Mouse (Mus musculus): ENCODE data around the gene Lgr6. TPM values are rescaled to one million over a fixed set of nuclear protein-coding genes. Genes with fewer than 3 reads are reported as not detected.
"Not testable (repeated sequence)": the region's sequence is repeated elsewhere in the genome, so short reads cannot be mapped to it uniquely, and the experiment has no call there.

Gene Lgr6
- polyA plus RNA-seq, 1 experiment from 2014 or later, result 0.77 TPM

GRCm38 (mm10) chr1:135125990-135126389 lies 20.9 kb upstream of the Lgr6 start:
- no peaks in the 10 kb centered on the region for H3K36me3 ChIP-seq (replicated peaks)
- no peak overlapping the region for H3K27ac ChIP-seq
- no peak for ATAC-seq (replicated peaks)
- 0 out of 2 replicates have a peak, but pooled peaks cover 4% of the 10 kb centered on the region for H3K4me1 ChIP-seq
- H3K4me2 ChIP-seq, result no peak overlapping the region
- WGBS, result 56% methylated on average over 8 of the region's 8 CpGs
- peaks cover 3% of the 10 kb centered on the region; the same call in 1 of the 2 replicates for H3K27me3 ChIP-seq (replicated peaks)
- no peak overlapping the region for H3K9ac ChIP-seq
- no peaks in the 10 kb centered on the region for H3K9me3 ChIP-seq
- no peak overlapping the region for H3K4me3 ChIP-seq

GRCm38 (mm10) chr1:135124573-135125363 lies 19.7 kb upstream of the Lgr6 start:
- Histone ChIP-seq H3K4me2 (no peak overlapping the region), H3K4me3 (no peak overlapping the region), H3K9me3 (no peaks in the 10 kb centered on the region), H3K27ac (no peak overlapping the region), H3K36me3 (replicated peaks) (no peaks in the 10 kb centered on the region), H3K27me3 (replicated peaks) (no peaks in the 10 kb centered on the region; the same call in 1 of the 2 replicates), H3K4me1 (0 out of 2 replicates have a peak, but pooled peaks cover 4% of the 10 kb centered on the region), H3K9ac (no peak overlapping the region)
- no peak for ATAC-seq (replicated peaks)
- WGBS, result 84% methylated on average over 8 of the region's 8 CpGs

DNA sequence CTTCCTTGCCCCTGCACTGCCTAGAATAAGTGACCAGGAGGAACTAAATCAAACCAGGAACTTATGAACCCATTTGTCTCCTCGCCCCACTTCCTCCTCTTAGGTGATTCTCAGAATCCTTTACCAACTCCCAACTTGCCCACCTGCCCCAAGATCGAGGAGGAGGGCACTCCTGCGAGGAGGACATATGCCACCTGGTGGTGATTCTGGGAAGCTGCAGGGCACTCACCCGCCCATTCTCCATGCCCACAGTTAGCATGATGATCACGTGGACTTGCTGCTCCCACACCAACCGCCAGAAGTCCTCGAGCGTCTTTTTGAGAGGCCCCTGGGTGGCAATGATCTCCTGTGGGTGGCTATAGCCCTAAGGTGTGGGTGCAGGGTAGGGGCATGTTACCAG lies 7.6 kb upstream of the Lgr6 start:
- Histone ChIP-seq H3K4me1 (no peaks in the 10 kb centered on the region), H3K36me3 (replicated peaks) (no peaks in the 10 kb centered on the region), H3K4me2 (no peak overlapping the region), H3K9ac (no peak overlapping the region), H3K27ac (no peak overlapping the region), H3K4me3 (no peak overlapping the region), H3K27me3 (replicated peaks) (peaks cover 6% of the 10 kb centered on the region; the same call in 1 of the 2 replicates), H3K9me3 (no peaks in the 10 kb centered on the region)
- 11% methylated on average over 8 of the region's 8 CpGs for WGBS
- 0 out of 2 replicates have a peak, but pooled peaks have one; percentile 13 for ATAC-seq (replicated peaks)

DNA sequence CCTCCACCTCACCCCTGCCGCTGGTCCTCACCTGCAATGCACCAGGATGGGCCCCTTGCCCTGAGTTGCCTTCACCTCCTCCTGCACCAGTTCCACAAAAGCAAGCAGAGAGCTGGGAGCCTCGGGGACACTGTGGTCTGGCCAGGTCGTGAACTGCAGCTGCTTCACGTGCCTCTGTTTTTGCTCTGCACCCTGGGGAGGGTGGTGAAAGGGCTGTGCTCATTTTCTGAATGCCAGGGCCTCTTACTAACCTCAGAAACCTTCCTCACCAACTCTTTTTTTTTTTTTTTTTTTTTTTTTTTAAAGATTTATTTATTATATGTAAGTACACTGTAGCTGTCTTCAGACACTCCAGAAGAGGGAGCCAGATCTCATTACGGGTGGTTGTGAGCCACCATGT lies 6.2 kb upstream of the Lgr6 start:
- not testable (repeated sequence) for H3K4me2 ChIP-seq; H3K4me1 ChIP-seq; H3K4me3 ChIP-seq; ATAC-seq (replicated peaks); H3K9me3 ChIP-seq; H3K9ac ChIP-seq; H3K27ac ChIP-seq; H3K36me3 ChIP-seq (replicated peaks)
- 61% methylated on average over 4 of the region's 5 CpGs for WGBS
- peaks cover 15% of the 10 kb centered on the region for H3K27me3 ChIP-seq (replicated peaks)

DNA sequence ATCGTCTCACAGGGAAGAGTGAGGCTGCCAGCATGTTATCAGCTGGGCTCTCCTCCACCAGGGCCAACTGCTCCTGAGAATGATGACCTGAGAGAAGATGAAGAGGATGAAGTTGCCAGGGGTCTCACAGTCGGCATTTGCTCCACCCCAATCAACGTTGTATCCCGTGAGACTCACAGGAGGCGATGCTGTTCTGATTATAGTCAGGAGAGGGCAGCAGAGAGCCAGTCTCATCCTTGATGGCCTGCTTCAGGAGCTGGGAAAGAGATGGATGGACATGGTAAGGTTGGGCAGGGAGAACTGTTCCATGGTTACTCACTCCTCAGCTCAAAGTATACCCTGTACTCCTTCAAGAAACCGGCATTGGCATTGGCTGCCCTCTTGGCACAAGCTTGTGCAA lies 5.0 kb upstream of the Lgr6 start:
- Histone ChIP-seq H3K4me2 (no peak overlapping the region), H3K27me3 (replicated peaks) (peaks cover 26% of the 10 kb centered on the region), H3K27ac (no peak overlapping the region), H3K4me1 (peaks cover 8% of the 10 kb centered on the region), H3K9me3 (no peaks in the 10 kb centered on the region), H3K9ac (no peak overlapping the region), H3K4me3 (no peak overlapping the region), H3K36me3 (replicated peaks) (no peaks in the 10 kb centered on the region)
- WGBS, result 20% methylated on average over 6 of the region's 6 CpGs
- no peak; the same call in 1 of the 2 replicates for ATAC-seq (replicated peaks)

DNA sequence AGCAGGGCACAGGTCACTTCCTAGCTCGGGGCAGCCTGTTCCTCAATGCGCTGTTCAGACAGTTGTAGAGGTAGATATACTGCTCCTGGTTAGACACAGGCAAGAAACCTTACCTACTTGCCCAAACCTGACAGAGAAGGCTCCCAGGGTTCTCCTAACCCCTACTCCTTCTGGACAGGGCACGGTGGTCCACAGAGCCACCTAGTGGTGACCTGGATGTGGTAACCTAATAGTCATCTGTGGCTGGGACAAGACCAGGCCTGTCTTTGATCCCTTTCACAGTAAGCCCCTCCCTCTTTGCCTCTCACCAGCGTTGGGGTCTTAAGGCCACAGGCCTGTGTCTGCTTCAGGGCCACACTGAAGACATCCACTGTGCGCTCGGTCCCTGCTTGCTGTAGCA lies 3.5 kb upstream of the Lgr6 start:
- Histone ChIP-seq H3K4me2 (no peak overlapping the region), H3K27me3 (replicated peaks) (peaks cover 41% of the 10 kb centered on the region), H3K4me3 (no peak overlapping the region), H3K27ac (no peak overlapping the region), H3K9me3 (no peaks in the 10 kb centered on the region), H3K9ac (no peak overlapping the region), H3K36me3 (replicated peaks) (no peaks in the 10 kb centered on the region), H3K4me1 (peaks cover 12% of the 10 kb centered on the region)
- ATAC-seq (replicated peaks), result no peak
- WGBS, result 41% methylated on average over 6 of the region's 6 CpGs

GRCm38 (mm10) chr1:135105951-135106350 lies 875 bp upstream of the Lgr6 start:
- no peak overlapping the region for H3K4me3 ChIP-seq
- H3K9me3 ChIP-seq, result no peaks in the 10 kb centered on the region
- H3K27me3 ChIP-seq (replicated peaks), result peaks cover 52% of the 10 kb centered on the region
- 4% methylated on average over 8 of the region's 8 CpGs for WGBS
- H3K27ac ChIP-seq, result no peak overlapping the region
- no peak overlapping the region for H3K4me2 ChIP-seq
- H3K9ac ChIP-seq, result no peak overlapping the region
- H3K36me3 ChIP-seq (replicated peaks), result no peaks in the 10 kb centered on the region
- no peak for ATAC-seq (replicated peaks)
- peaks cover 12% of the 10 kb centered on the region for H3K4me1 ChIP-seq

DNA sequence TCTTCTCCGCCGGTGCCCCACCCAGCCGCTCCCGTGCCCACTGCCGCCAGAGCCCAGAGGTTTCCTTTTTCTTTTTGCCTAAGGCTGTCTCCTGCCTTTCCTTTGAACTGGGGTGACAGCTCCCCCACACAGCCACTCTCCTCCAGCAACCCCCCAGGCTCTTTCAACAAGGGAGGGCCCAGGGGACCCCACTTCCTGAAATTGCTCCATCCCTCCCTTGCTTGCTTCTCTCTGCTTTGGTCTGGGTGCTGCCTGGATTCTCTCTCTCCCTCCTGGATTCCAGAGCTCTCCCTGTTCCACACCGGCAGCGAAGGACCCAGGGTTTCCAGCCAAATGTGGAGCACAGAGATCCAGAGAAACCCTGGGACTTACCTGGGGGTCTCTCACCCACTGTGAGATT lies 4.7 kb downstream of the Lgr6 start:
- H3K36me3 ChIP-seq (replicated peaks), result no peaks in the 10 kb centered on the region
- no peak overlapping the region for H3K4me3 ChIP-seq
- ATAC-seq (replicated peaks), result no peak
- H3K27ac ChIP-seq, result no peak overlapping the region
- H3K9me3 ChIP-seq, result no peaks in the 10 kb centered on the region
- H3K9ac ChIP-seq, result no peak overlapping the region
- WGBS, result 65% methylated on average over 7 of the region's 7 CpGs
- H3K4me1 ChIP-seq, result peaks cover 7% of the 10 kb centered on the region
- no peak overlapping the region for H3K4me2 ChIP-seq
- H3K27me3 ChIP-seq (replicated peaks), result peaks cover 30% of the 10 kb centered on the region

- Histone ChIP-seq H3K27me3 (replicated peaks) (peaks cover 11% of the 10 kb centered on the region), H3K9me3 (no peaks in the 10 kb centered on the region), H3K4me3 (no peak overlapping the region), H3K9ac (no peak overlapping the region), H3K27ac (no peak overlapping the region), H3K4me2 (no peak overlapping the region), H3K4me1 (no peaks in the 10 kb centered on the region), H3K36me3 (replicated peaks) (no peaks in the 10 kb centered on the region)
- 83% methylated on average over 7 of the region's 7 CpGs for WGBS
- ATAC-seq (replicated peaks), result no peak
Measured at GRCm38 (mm10) chr1:135098441-135098840, 6.6 kb downstream of the Lgr6 start.

- no peak for ATAC-seq (replicated peaks)
- no peak overlapping the region for H3K4me2 ChIP-seq
- H3K4me1 ChIP-seq, result no peaks in the 10 kb centered on the region
- H3K36me3 ChIP-seq (replicated peaks), result no peaks in the 10 kb centered on the region
- H3K4me3 ChIP-seq, result no peak overlapping the region
- H3K27me3 ChIP-seq (replicated peaks), result peaks cover 7% of the 10 kb centered on the region; the same call in 1 of the 2 replicates
- H3K9me3 ChIP-seq, result no peaks in the 10 kb centered on the region
- 94% methylated on average over 6 of the region's 6 CpGs for WGBS
- no peak overlapping the region for H3K9ac ChIP-seq
- H3K27ac ChIP-seq, result no peak overlapping the region
Measured at GRCm38 (mm10) chr1:135097441-135097840, 7.6 kb downstream of the Lgr6 start.

DNA sequence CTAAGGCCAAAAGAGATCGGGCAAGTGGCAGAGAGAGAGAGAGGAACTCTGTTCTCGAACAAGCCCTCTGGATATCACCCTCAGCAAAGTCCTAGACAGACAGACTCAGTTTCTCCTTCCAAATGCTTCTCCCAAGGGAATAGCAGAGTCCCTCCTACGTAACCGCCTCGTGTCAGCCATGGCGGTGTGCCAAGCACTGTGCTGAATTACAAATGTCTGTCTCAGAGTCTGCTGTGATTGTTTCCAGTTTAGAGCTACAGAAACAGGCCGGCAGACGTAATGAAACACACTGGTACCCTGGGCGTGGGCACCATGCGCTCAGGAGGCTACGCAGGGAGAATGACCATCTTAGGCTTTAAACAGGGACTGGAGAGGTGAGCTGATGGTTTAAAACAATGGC lies 8.8 kb downstream of the Lgr6 start:
- Histone ChIP-seq H3K4me2 (no peak overlapping the region), H3K27me3 (replicated peaks) (no peaks in the 10 kb centered on the region; the same call in 1 of the 2 replicates), H3K27ac (no peak overlapping the region), H3K36me3 (replicated peaks) (no peaks in the 10 kb centered on the region), H3K4me3 (no peak overlapping the region), H3K4me1 (no peaks in the 10 kb centered on the region), H3K9me3 (no peaks in the 10 kb centered on the region), H3K9ac (no peak overlapping the region)
- ATAC-seq (replicated peaks), result no peak
- WGBS, result 81% methylated on average over 11 of the region's 11 CpGs

DNA sequence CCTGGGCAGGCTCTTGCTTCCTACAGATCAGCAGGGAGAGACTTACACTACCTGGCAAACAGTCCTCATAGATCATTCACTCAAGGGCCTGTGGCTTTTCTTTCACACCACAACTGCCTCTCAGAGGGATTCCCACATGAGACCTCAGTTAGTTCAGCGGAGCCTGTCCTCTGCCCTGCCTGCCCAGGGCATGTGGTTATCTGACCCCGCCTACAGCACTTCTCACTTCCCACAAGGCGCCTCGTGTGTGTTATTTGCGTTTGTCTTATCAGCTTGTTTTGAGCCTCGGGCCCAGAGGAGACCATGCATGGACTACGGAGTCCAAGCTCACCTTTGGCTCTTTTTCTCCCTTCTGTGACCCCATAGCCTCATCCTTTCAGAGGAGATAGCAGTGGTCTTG lies 9.9 kb downstream of the Lgr6 start:
- no peak overlapping the region for H3K4me3 ChIP-seq
- no peak overlapping the region for H3K4me2 ChIP-seq
- no peak overlapping the region for H3K9ac ChIP-seq
- H3K36me3 ChIP-seq (replicated peaks), result no peaks in the 10 kb centered on the region
- H3K9me3 ChIP-seq, result no peaks in the 10 kb centered on the region
- WGBS, result 65% methylated on average over 7 of the region's 7 CpGs
- no peaks in the 10 kb centered on the region for H3K4me1 ChIP-seq
- H3K27me3 ChIP-seq (replicated peaks), result no peaks in the 10 kb centered on the region; the same call in 1 of the 2 replicates
- ATAC-seq (replicated peaks), result no peak
- no peak overlapping the region for H3K27ac ChIP-seq

GRCm38 (mm10) chr1:135094723-135095122 lies 10.4 kb downstream of the Lgr6 start:
- ATAC-seq (replicated peaks), result no peak
- Histone ChIP-seq H3K36me3 (replicated peaks) (no peaks in the 10 kb centered on the region), H3K27me3 (replicated peaks) (no peaks in the 10 kb centered on the region; the same call in 1 of the 2 replicates), H3K9ac (no peak overlapping the region), H3K4me2 (no peak overlapping the region), H3K9me3 (no peaks in the 10 kb centered on the region), H3K27ac (no peak overlapping the region), H3K4me3 (no peak overlapping the region), H3K4me1 (no peaks in the 10 kb centered on the region)
- WGBS, result 66% methylated on average over 7 of the region's 7 CpGs

All from midbrain, embryonic 15.5 days (tissue).